Mouse (Mus musculus): ENCODE measurements around the gene Sdhb. TPM values are rescaled to one million over a fixed set of nuclear protein-coding genes. Genes with fewer than 3 reads are reported as not detected.

The Sdhb gene
- polyA plus RNA-seq, 1 experiment, result 122 TPM

GRCm38 (mm10) chr4:141008028-141008427, 47.0 kb downstream of the Sdhb start:
- Histone ChIP-seq H3K4me1 (ENCODE audit: control insufficient read depth, insufficient read depth, low read length) (0 out of 2 replicates have a peak, but pooled peaks cover 5% of the 10 kb centered on the region), H3K27ac (ENCODE audit: insufficient read depth, low read length) (no peak overlapping the region), H3K4me3 (ENCODE audit: insufficient read depth, low read length) (no peak overlapping the region)
- TF ChIP-seq CTCF (IDR thresholded peaks at IDR 0.05; ENCODE audit: borderline replicate concordance, insufficient read depth, low read length), result no peak
- no peak for TF ChIP-seq POLR2A (IDR thresholded peaks at IDR 0.05; ENCODE audit: low read depth, low read length)

- 0 out of 2 replicates have a peak, but pooled peaks cover 5% of the 10 kb centered on the region for H3K4me1 ChIP-seq (ENCODE audit: control insufficient read depth, insufficient read depth, low read length)
- peak within 1 kb of the TSS; percentile 77 for H3K27ac ChIP-seq (ENCODE audit: insufficient read depth, low read length)
- H3K4me3 ChIP-seq (ENCODE audit: insufficient read depth, low read length), result peak within 1 kb of the TSS; percentile 71
- TF ChIP-seq POLR2A (IDR thresholded peaks at IDR 0.05; ENCODE audit: low read depth, low read length), result no peak
- no peak for TF ChIP-seq CTCF (IDR thresholded peaks at IDR 0.05; ENCODE audit: borderline replicate concordance, insufficient read depth, low read length)
These were observed 49.1 kb downstream of the Sdhb start, which contains the start of gene Mfap2 for GRCm38 (mm10) chr4:141010118-141010517. Gene Mfap2, plus strand, starts transcription at chr4:141010418.

DNA sequence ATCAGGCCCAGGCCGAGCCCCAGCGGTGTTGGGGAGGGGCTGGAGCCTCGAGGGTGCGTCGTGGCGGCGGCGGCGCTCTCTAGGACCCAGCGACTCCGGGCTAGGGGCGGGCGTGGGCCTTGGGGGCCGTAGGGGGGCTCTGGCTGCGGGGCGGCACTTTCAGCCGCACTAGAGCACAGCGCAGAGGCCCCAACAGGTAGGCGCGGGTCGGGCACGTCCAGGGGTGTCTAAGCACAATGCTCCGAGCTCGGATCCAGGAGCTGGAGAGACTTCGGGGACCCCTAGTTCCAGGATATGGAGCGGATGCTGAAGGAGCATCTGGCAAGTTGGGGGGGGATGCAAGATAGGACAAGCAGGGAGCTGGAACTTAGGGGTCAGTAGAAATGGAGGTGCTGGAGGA, 49.5 kb downstream of the Sdhb start:
- Histone ChIP-seq H3K4me1 (ENCODE audit: control insufficient read depth, insufficient read depth, low read length) (0 out of 2 replicates have a peak, but pooled peaks cover 5% of the 10 kb centered on the region), H3K27ac (ENCODE audit: insufficient read depth, low read length) (peak overlapping the region; percentile 77), H3K4me3 (ENCODE audit: insufficient read depth, low read length) (peak overlapping the region; percentile 71)
- TF ChIP-seq POLR2A (IDR thresholded peaks at IDR 0.05; ENCODE audit: low read depth, low read length) (peak; percentile 73), CTCF (IDR thresholded peaks at IDR 0.05; ENCODE audit: borderline replicate concordance, insufficient read depth, low read length) (no peak)

DNA sequence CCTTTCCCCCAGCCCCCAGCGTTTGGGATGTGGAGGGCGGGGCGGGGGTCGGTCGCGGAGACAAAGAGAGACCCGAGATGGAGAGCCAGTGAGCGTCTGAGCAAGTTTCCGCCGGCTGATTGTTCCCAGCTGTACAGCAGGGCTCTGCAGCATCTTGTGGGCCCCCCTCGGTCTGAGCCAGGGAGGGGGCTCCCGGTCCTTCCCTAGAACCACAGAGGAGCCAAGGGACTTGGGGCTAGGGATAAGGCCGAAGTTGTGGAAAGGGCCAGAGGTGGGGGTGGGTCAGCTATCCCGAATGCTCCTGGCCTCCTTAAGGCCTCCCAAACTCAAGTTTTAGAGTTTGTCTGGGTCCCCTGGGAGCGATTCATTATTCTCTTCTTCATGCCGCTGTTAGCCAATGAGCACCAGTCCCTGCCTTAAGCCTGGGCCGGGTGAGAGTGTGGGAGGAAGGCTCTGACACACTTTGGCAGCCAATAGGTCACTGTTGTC, 50.0 kb downstream of the Sdhb start:
- TF ChIP-seq POLR2A (IDR thresholded peaks at IDR 0.05; ENCODE audit: low read depth, low read length) (peak; percentile 46; the same call in 1 of the 2 replicates), CTCF (IDR thresholded peaks at IDR 0.05; ENCODE audit: borderline replicate concordance, insufficient read depth, low read length) (no peak)
- 0 out of 2 replicates have a peak, but pooled peaks cover 5% of the 10 kb centered on the region for H3K4me1 ChIP-seq (ENCODE audit: control insufficient read depth, insufficient read depth, low read length)
- H3K27ac ChIP-seq (ENCODE audit: insufficient read depth, low read length), result peak overlapping the region; percentile 77
- peak overlapping the region; percentile 71 for H3K4me3 ChIP-seq (ENCODE audit: insufficient read depth, low read length)

DNA sequence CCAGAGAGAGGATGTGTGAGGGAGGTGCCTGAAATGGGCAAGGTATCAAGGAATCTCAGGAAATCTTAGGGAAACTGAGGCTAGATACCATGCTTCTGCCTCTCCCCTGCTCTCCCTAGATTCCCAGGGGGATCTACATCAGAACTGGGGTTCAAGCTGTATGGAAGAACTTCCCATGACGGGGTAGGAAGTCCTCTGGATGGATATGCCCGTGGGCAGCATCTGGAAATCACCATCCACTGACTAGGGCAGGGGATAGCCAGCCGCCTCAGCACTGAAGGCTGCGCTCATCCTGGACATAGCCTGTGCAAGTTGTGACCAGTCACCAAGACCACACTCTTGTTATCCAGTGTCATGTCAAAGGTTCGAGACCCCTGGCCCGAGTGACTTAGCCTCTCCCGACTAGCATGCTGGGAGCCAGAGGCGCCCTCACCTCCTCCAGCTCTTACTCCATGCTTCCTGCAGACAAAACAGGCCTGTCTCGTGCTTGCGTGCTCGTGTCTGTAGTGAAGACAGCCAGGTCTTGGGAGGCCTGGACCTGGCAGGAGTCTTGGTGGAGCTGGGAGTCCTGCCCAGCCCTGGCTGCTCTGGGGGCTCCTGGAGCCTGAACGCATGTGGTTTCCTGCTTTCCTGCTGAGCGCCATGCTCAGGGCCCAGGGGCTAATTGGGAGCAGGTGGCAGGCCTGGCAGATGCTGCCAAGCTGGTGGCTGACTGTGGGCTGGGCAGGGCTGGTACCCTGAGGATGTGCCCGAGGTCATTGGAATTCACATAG, 50.7 kb downstream of the Sdhb start:
- TF ChIP-seq CTCF (IDR thresholded peaks at IDR 0.05; ENCODE audit: borderline replicate concordance, insufficient read depth, low read length) (no peak), POLR2A (IDR thresholded peaks at IDR 0.05; ENCODE audit: low read depth, low read length) (0 out of 2 replicates have a peak, but pooled peaks have one; percentile 15)
- Histone ChIP-seq H3K27ac (ENCODE audit: insufficient read depth, low read length) (peak overlapping the region; percentile 77; the same call in 1 of the 2 replicates), H3K4me3 (ENCODE audit: insufficient read depth, low read length) (peak overlapping the region; percentile 71), H3K4me1 (ENCODE audit: control insufficient read depth, insufficient read depth, low read length) (0 out of 2 replicates have a peak, but pooled peaks cover 5% of the 10 kb centered on the region)

GRCm38 (mm10) chr4:141012558-141012957, 51.6 kb downstream of the Sdhb start:
- H3K27ac ChIP-seq (ENCODE audit: insufficient read depth, low read length), result no peak overlapping the region
- 0 out of 2 replicates have a peak, but pooled peaks cover 5% of the 10 kb centered on the region for H3K4me1 ChIP-seq (ENCODE audit: control insufficient read depth, insufficient read depth, low read length)
- H3K4me3 ChIP-seq (ENCODE audit: insufficient read depth, low read length), result no peak overlapping the region
- TF ChIP-seq CTCF (IDR thresholded peaks at IDR 0.05; ENCODE audit: borderline replicate concordance, insufficient read depth, low read length), result no peak
- TF ChIP-seq POLR2A (IDR thresholded peaks at IDR 0.05; ENCODE audit: low read depth, low read length), result no peak

DNA sequence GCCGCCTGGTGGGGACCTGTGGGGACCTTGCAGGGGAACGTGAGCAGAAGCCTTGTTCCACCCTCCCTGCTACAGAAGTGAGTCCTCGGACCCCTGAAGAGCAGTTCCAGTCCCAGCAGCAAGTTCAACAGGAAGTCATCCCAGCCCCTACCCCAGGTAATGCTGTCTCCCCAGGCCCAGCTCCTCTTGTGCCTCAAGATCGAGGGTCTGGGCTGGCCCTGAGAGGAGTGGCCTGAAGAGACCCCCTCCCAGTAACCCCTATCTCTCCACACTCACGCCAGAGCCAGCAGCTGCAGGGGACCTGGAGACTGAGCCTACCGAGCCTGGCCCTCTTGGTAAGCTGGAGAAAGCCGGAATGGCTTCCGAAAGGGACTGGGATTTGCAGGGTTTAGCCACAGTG, 53.1 kb downstream of the Sdhb start:
- Histone ChIP-seq H3K27ac (ENCODE audit: insufficient read depth, low read length) (no peak overlapping the region), H3K4me1 (ENCODE audit: control insufficient read depth, insufficient read depth, low read length) (0 out of 2 replicates have a peak, but pooled peaks cover 5% of the 10 kb centered on the region), H3K4me3 (ENCODE audit: insufficient read depth, low read length) (no peak overlapping the region)
- TF ChIP-seq POLR2A (IDR thresholded peaks at IDR 0.05; ENCODE audit: low read depth, low read length) (no peak), CTCF (IDR thresholded peaks at IDR 0.05; ENCODE audit: borderline replicate concordance, insufficient read depth, low read length) (no peak)

- 0 out of 2 replicates have a peak, but pooled peaks cover 4% of the 10 kb centered on the region for H3K4me1 ChIP-seq (ENCODE audit: control insufficient read depth, insufficient read depth, low read length)
- TF ChIP-seq POLR2A (IDR thresholded peaks at IDR 0.05; ENCODE audit: low read depth, low read length), result no peak
- TF ChIP-seq CTCF (IDR thresholded peaks at IDR 0.05; ENCODE audit: borderline replicate concordance, insufficient read depth, low read length), result no peak
- no peak overlapping the region for H3K4me3 ChIP-seq (ENCODE audit: insufficient read depth, low read length)
- no peak overlapping the region for H3K27ac ChIP-seq (ENCODE audit: insufficient read depth, low read length)
These were observed 53.9 kb downstream of the Sdhb start for GRCm38 (mm10) chr4:141014856-141015255.

DNA sequence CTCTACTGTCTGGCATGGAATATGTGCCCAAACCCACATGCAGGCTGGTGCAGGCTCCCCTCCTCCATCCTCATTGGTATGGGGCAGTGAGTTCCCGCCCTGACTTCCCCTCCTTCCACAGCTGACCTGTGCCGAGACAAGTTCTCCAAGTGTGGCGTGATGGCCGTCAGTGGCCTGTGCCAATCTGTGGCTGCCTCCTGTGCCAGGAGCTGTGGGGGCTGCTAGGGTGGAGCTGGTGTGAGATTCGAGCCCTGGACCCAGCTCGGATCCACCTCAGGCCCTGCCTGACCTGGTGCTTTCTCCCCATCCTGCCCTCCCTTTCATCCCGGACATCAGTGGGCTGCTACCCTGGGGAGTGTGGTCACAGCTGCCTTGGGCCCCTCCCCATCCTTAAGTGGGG, 54.4 kb downstream of the Sdhb start:
- Histone ChIP-seq H3K4me1 (ENCODE audit: control insufficient read depth, insufficient read depth, low read length) (no peaks in the 10 kb centered on the region), H3K27ac (ENCODE audit: insufficient read depth, low read length) (no peak overlapping the region), H3K4me3 (ENCODE audit: insufficient read depth, low read length) (no peak overlapping the region)
- no peak for TF ChIP-seq POLR2A (IDR thresholded peaks at IDR 0.05; ENCODE audit: low read depth, low read length)
- TF ChIP-seq CTCF (IDR thresholded peaks at IDR 0.05; ENCODE audit: borderline replicate concordance, insufficient read depth, low read length), result no peak

GRCm38 (mm10) chr4:141016311-141016710, 55.3 kb downstream of the Sdhb start:
- TF ChIP-seq POLR2A (IDR thresholded peaks at IDR 0.05; ENCODE audit: low read depth, low read length), result no peak
- no peak for TF ChIP-seq CTCF (IDR thresholded peaks at IDR 0.05; ENCODE audit: borderline replicate concordance, insufficient read depth, low read length)
- H3K4me1 ChIP-seq (ENCODE audit: control insufficient read depth, insufficient read depth, low read length), result no peaks in the 10 kb centered on the region
- H3K4me3 ChIP-seq (ENCODE audit: insufficient read depth, low read length), result no peak overlapping the region
- H3K27ac ChIP-seq (ENCODE audit: insufficient read depth, low read length), result no peak overlapping the region
